Mouse (Mus musculus): Measurements from ENCODE around the gene Tbcel.

GRCm38 (mm10) chr9:42469323-42469722 lies 38.3 kb downstream of the Tbcel start:
- no peak for TF ChIP-seq CTCF (conservative IDR thresholded peaks at IDR 0.05; ENCODE audit: low read length)
- TF ChIP-seq POU5F1 (IDR thresholded peaks at IDR 0.05; ENCODE audit: borderline replicate concordance, low read length): no peak
- no peak for TF ChIP-seq NANOG (IDR thresholded peaks at IDR 0.05; ENCODE audit: borderline replicate concordance, low read length)
